Mouse (Mus musculus): ENCODE measurements around the gene Sgo1.

GRCm38 (mm10) chr17:53694039-53694438 lies 4.9 kb upstream of the Sgo1 start:
- TF ChIP-seq CTCF (IDR thresholded peaks at IDR 0.05; ENCODE audit: low read depth) (peak; percentile 27; the same call in 1 of the 2 replicates), EP300 (IDR thresholded peaks at IDR 0.05; ENCODE audit: low read depth) (no peak)
